Mouse (Mus musculus): ENCODE results near the gene Flnc. TPM values are rescaled to one million over a fixed set of nuclear protein-coding genes. Genes with fewer than 3 reads are reported as not detected.

Flnc gene
- polyA plus RNA-seq, 3 experiments from 2014 or later = not detected

GRCm38 (mm10) chr6:29485951-29486350 is 52.9 kb downstream of the Flnc start:
- no peak for ATAC-seq

GRCm38 (mm10) chr6:29494101-29494500 is 61.0 kb downstream of the Flnc start:
- no peak for ATAC-seq

- no peak for ATAC-seq
Measured at GRCm38 (mm10) chr6:29496270-29496669, 63.2 kb downstream of the Flnc start.

- ATAC-seq = no peak
Measured at GRCm38 (mm10) chr6:29497791-29498190, 64.7 kb downstream of the Flnc start.

- ATAC-seq = no peak
Measured at GRCm38 (mm10) chr6:29500177-29500576, 67.1 kb downstream of the Flnc start.

- no peak for ATAC-seq
Measured at GRCm38 (mm10) chr6:29500810-29501209, 67.8 kb downstream of the Flnc start.

GRCm38 (mm10) chr6:29501599-29501998 is 68.5 kb downstream of the Flnc start:
- no peak for ATAC-seq

GRCm38 (mm10) chr6:29505493-29505892 is 72.4 kb downstream of the Flnc start:
- no peak for ATAC-seq

GRCm38 (mm10) chr6:29506834-29507233 is 73.8 kb downstream of the Flnc start:
- no peak for ATAC-seq

- no peak for ATAC-seq
Measured at GRCm38 (mm10) chr6:29507447-29508309, 74.6 kb downstream of the Flnc start, which contains the start of gene Kcp. TSS of gene Kcp (minus strand) at chr6:29507952.

GRCm38 (mm10) chr6:29509086-29509485 is 76.0 kb downstream of the Flnc start:
- ATAC-seq = no peak

Other genes with a start within 250 kb of the Flnc start
- 10 to 100 TPM; 10.7 to 21.0 (median 14.8) TPM for gene Impdh1, start 216.9 kb upstream of the Flnc start, polyA plus RNA-seq (2017; shearing (Covaris generic))
- 10 to 100 TPM; 19.9 to 29.7 (median 25.6) TPM for gene Hilpda, start 160.8 kb upstream of the Flnc start, polyA plus RNA-seq (2017; shearing (Covaris generic))
- under 1 TPM in 1 of 3 experiments, not detected in 2; 0.50 TPM for gene Fam71f2, start 153.7 kb upstream of the Flnc start, polyA plus RNA-seq (2017; shearing (Covaris generic))
- gene Fam71f1, start 114.1 kb upstream of the Flnc start, polyA plus RNA-seq (2017; shearing (Covaris generic)) = not detected
- 10 to 100 TPM; 60.2 to 63.2 (median 62.6) TPM for gene Calu, start 85.2 kb upstream of the Flnc start, polyA plus RNA-seq (2017; shearing (Covaris generic))
- under 1 TPM; 0.38 to 0.66 (median 0.66) TPM for gene Opn1sw, start 44.8 kb upstream of the Flnc start, polyA plus RNA-seq (2017; shearing (Covaris generic))
- 1 to 10 TPM in 2 of 3 experiments, under 1 TPM in 1; 0.65 to 1.1 (median 1.0) TPM for gene Ccdc136, start 36.9 kb upstream of the Flnc start, polyA plus RNA-seq (2017; shearing (Covaris generic))
- 100 to 1,000 TPM; 332 to 391 (median 358) TPM for gene Atp6v1f, start 34.5 kb downstream of the Flnc start, polyA plus RNA-seq (2017; shearing (Covaris generic))
- not detected for gene Atp6v1fnb, start 38.2 kb downstream of the Flnc start, polyA plus RNA-seq (2017; shearing (Covaris generic))
- under 1 TPM in 1 of 3 experiments, not detected in 2; 0.16 TPM for gene Kcp, start 74.7 kb downstream of the Flnc start, polyA plus RNA-seq (2017; shearing (Covaris generic))
- 10 to 100 TPM; 19.2 to 26.7 (median 20.9) TPM for gene Irf5, start 93.4 kb downstream of the Flnc start, polyA plus RNA-seq (2017; shearing (Covaris generic))
- 10 to 100 TPM; 67.2 to 86.7 (median 75.6) TPM for gene Tnpo3, start 176.6 kb downstream of the Flnc start, polyA plus RNA-seq (2017; shearing (Covaris generic))